Mouse (Mus musculus): ENCODE measurements around the gene Coro2b. TPM values are rescaled to one million over a fixed set of nuclear protein-coding genes. Genes with fewer than 3 reads are reported as not detected.
A peak's percentile ranks its signal among the peaks of the same experiment; 100 is the strongest.

The Coro2b gene
- total RNA-seq, 1 experiment, result 4.8 TPM

GRCm38 (mm10) chr9:62380351-62380750, 156.5 kb downstream of the Coro2b start:
- DNase-seq (ENCODE audit: low read depth, low spot score), result no peak
- H3K4me3 ChIP-seq (ENCODE audit: insufficient read depth in 1 of 2, low read depth in 1 of 2, low read length in 2 of 2, poor library complexity in 1 of 2, severe bottlenecking in 1 of 2), result no peak overlapping the region
- peaks cover 2 to 5% of the 10 kb centered on the region in 2 experiments; a peak in 2 of 4 replicates for H3K4me1 ChIP-seq (ENCODE audit: control insufficient read depth in 2 of 2, insufficient read depth in 2 of 2, low read length in 2 of 2, poor library complexity in 1 of 2)
- H3K36me3 ChIP-seq (ENCODE audit: control insufficient read depth, insufficient read depth, low read length, poor library complexity, severe bottlenecking), result peaks cover 28% of the 10 kb centered on the region
- no peak overlapping the region for H3K9ac ChIP-seq (ENCODE audit: insufficient read depth, low read depth, low read length, poor library complexity, severe bottlenecking)
- TF ChIP-seq MAFK (IDR thresholded peaks at IDR 0.05; ENCODE audit: insufficient read depth, low read depth, low read length) (no peak), ZNF384 (IDR thresholded peaks at IDR 0.05; ENCODE audit: low read depth, low read length) (no peak), CHD2 (IDR thresholded peaks at IDR 0.05; ENCODE audit: low read depth, low read length) (no peak), ZC3H11A (IDR thresholded peaks at IDR 0.05; ENCODE audit: borderline replicate concordance, low read depth, low read length) (no peak)
- H3K9me3 ChIP-seq (ENCODE audit: control insufficient read depth, insufficient read depth, low read depth, low read length), result no peaks in the 10 kb centered on the region
- in situ Hi-C loops (cut with MboI; ENCODE audit: low sequenced_read_pairs in 2 of 2, unreplicated experiment in 2 of 2), result no loop called here
- no peak overlapping the region for H3K27ac ChIP-seq (ENCODE audit: insufficient read depth, low read depth, low read length, poor library complexity, severe bottlenecking)

DNA sequence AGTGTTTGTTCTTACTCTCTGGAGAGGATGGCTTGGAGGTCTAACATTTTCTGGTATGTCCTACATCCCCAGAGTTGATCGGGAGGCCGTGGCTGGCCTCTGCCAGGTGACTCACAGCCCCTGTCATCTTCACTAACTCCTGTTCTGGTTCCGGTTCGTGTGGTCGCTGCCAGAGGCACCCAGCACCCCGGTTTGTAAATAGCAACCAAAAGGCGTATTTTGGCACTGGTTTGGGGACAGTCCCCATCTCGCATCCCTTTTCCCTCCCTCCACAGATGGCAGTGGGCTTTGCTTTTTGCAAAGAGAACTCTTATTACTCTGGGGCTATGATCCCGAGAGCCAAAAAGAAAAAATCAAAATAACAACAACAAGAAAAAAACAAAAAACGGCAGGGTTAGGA, 158.9 kb downstream of the Coro2b start:
- Histone ChIP-seq H3K9me3 (ENCODE audit: control insufficient read depth, insufficient read depth, low read depth, low read length) (no peaks in the 10 kb centered on the region), H3K9ac (ENCODE audit: insufficient read depth, low read depth, low read length, poor library complexity, severe bottlenecking) (no peak overlapping the region), H3K4me1 (ENCODE audit: control insufficient read depth in 2 of 2, insufficient read depth in 2 of 2, low read length in 2 of 2, poor library complexity in 1 of 2) (peaks cover 5 to 13% of the 10 kb centered on the region in 2 experiments), H3K4me3 (ENCODE audit: insufficient read depth in 1 of 2, low read depth in 1 of 2, low read length in 2 of 2, poor library complexity in 1 of 2, severe bottlenecking in 1 of 2) (no peak overlapping the region), H3K27ac (ENCODE audit: insufficient read depth, low read depth, low read length, poor library complexity, severe bottlenecking) (no peak overlapping the region), H3K36me3 (ENCODE audit: control insufficient read depth, insufficient read depth, low read length, poor library complexity, severe bottlenecking) (peaks cover 48% of the 10 kb centered on the region)
- DNase-seq (ENCODE audit: low read depth, low spot score), result no peak
- in situ Hi-C loops (cut with MboI; ENCODE audit: low sequenced_read_pairs in 2 of 2, unreplicated experiment in 2 of 2), result no loop called here
- no peak for TF ChIP-seq ZC3H11A (IDR thresholded peaks at IDR 0.05; ENCODE audit: borderline replicate concordance, low read depth, low read length)
- TF ChIP-seq MAFK (IDR thresholded peaks at IDR 0.05; ENCODE audit: insufficient read depth, low read depth, low read length), result no peak

DNA sequence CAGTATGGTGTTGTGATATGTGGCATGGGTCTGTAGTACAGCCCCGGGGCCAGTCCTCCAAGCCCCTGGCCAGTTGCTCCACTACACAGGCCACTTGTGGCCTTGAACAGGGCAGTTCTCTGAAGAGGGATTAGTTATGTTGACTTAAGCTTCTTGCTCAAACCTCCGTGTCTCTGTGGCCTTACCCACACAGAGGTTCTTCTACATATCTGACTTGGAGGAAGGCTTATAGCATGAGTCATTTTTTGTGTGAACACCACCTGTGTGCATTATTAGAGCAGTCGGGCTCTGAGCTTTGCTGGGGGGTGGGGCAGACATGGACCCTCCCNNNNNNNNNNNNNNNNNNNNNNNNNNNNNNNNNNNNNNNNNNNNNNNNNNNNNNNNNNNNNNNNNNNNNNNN, 162.6 kb downstream of the Coro2b start:
- TF ChIP-seq HCFC1 (IDR thresholded peaks at IDR 0.05; ENCODE audit: borderline replicate concordance, insufficient read depth, low read length), result no peak
- no peak for TF ChIP-seq ZC3H11A (IDR thresholded peaks at IDR 0.05; ENCODE audit: borderline replicate concordance, low read depth, low read length)
- no peak for TF ChIP-seq ZNF384 (IDR thresholded peaks at IDR 0.05; ENCODE audit: low read depth, low read length)
- no peak for TF ChIP-seq MAFK (IDR thresholded peaks at IDR 0.05; ENCODE audit: insufficient read depth, low read depth, low read length)
- TF ChIP-seq CHD2 (IDR thresholded peaks at IDR 0.05; ENCODE audit: low read depth, low read length), result no peak
- H3K9ac ChIP-seq (ENCODE audit: insufficient read depth, low read depth, low read length, poor library complexity, severe bottlenecking), result no peak overlapping the region
- peaks cover 45% of the 10 kb centered on the region for H3K36me3 ChIP-seq (ENCODE audit: control insufficient read depth, insufficient read depth, low read length, poor library complexity, severe bottlenecking)
- in situ Hi-C loops (cut with MboI; ENCODE audit: low sequenced_read_pairs in 2 of 2, unreplicated experiment in 2 of 2), result no loop called here
- H3K27ac ChIP-seq (ENCODE audit: insufficient read depth, low read depth, low read length, poor library complexity, severe bottlenecking), result no peak overlapping the region
- H3K4me1 ChIP-seq (ENCODE audit: control insufficient read depth in 2 of 2, insufficient read depth in 2 of 2, low read length in 2 of 2, poor library complexity in 1 of 2), result peaks cover 7 to 24% of the 10 kb centered on the region in 2 experiments; a peak in 3 of 4 replicates
- H3K9me3 ChIP-seq (ENCODE audit: control insufficient read depth, insufficient read depth, low read depth, low read length), result no peaks in the 10 kb centered on the region
- no peak for DNase-seq (ENCODE audit: low read depth, low spot score)
- H3K4me3 ChIP-seq (ENCODE audit: insufficient read depth in 1 of 2, low read depth in 1 of 2, low read length in 2 of 2, poor library complexity in 1 of 2, severe bottlenecking in 1 of 2), result no peak overlapping the region; a peak in 1 of 4 replicates

GRCm38 (mm10) chr9:62373222-62374123, 163.4 kb downstream of the Coro2b start:
- Histone ChIP-seq H3K9me3 (ENCODE audit: control insufficient read depth, insufficient read depth, low read depth, low read length) (no peaks in the 10 kb centered on the region), H3K27ac (ENCODE audit: insufficient read depth, low read depth, low read length, poor library complexity, severe bottlenecking) (no peak overlapping the region), H3K9ac (ENCODE audit: insufficient read depth, low read depth, low read length, poor library complexity, severe bottlenecking) (no peak overlapping the region), H3K36me3 (ENCODE audit: control insufficient read depth, insufficient read depth, low read length, poor library complexity, severe bottlenecking) (peaks cover 48% of the 10 kb centered on the region), H3K4me3 (ENCODE audit: insufficient read depth in 1 of 2, low read depth in 1 of 2, low read length in 2 of 2, poor library complexity in 1 of 2, severe bottlenecking in 1 of 2) (no peak overlapping the region), H3K4me1 (ENCODE audit: control insufficient read depth in 2 of 2, insufficient read depth in 2 of 2, low read length in 2 of 2, poor library complexity in 1 of 2) (peaks cover 7 to 32% of the 10 kb centered on the region in 2 experiments; a peak in 3 of 4 replicates)
- TF ChIP-seq MAFK (IDR thresholded peaks at IDR 0.05; ENCODE audit: insufficient read depth, low read depth, low read length) (no peak), ZC3H11A (IDR thresholded peaks at IDR 0.05; ENCODE audit: borderline replicate concordance, low read depth, low read length) (peak; percentile 62)
- no peak for DNase-seq (ENCODE audit: low read depth, low spot score)
- in situ Hi-C loops (cut with MboI; ENCODE audit: low sequenced_read_pairs in 2 of 2, unreplicated experiment in 2 of 2), result no loop called here

All from ES-E14 (cell line).